Mouse (Mus musculus) heart, adult 2 months (tissue): ENCODE measurements at regions not wholly inside any gene's neighbourhood (a gene's known extent, or its start where the extent isn't known, plus 50 kb on each side); places are given as distances from the start of the nearest gene placed in this dataset.

ENCODE experiments used
- DNase-seq, 2 experiments: peaks; one replicate each; pipeline ENCODE4 v3.0.0; 2021
- H3K27ac ChIP-seq: fragments of 200-600 bp; 2 replicates; pipeline ENCODE4 v1.8.1; 2022
- H3K27me3 ChIP-seq: fragments of 200-500 bp; 2 replicates; pipeline ENCODE4 v1.6.1; 2012; ENCODE audit warnings: mild to moderate bottlenecking, low read length, inconsistent platforms, mixed read lengths; ENCODE audit not compliant: control insufficient read depth, insufficient read depth
- H3K36me3 ChIP-seq: fragments of 200-500 bp; 2 replicates; pipeline ENCODE4 v1.6.1; 2012; ENCODE audit warnings: low read length, inconsistent platforms; ENCODE audit not compliant: control insufficient read depth, insufficient read depth
- H3K4me1 ChIP-seq: fragments of 200-500 bp; 2 replicates; pipeline ENCODE4 v1.6.1; 2011; ENCODE audit warnings: low read length; ENCODE audit not compliant: control insufficient read depth, insufficient read depth
- H3K4me3 ChIP-seq: fragments of 200-600 bp; 2 replicates; pipeline ENCODE4 v1.8.1; 2022
- H3K79me2 ChIP-seq: fragments of 200-500 bp; replicated peaks from 2 replicates; pipeline ENCODE4 v1.6.1; 2012; ENCODE audit warnings: mild to moderate bottlenecking, inconsistent platforms, low read length, moderate library complexity, mixed read lengths; ENCODE audit not compliant: control insufficient read depth, insufficient read depth
- H3K9ac ChIP-seq: fragments of 200-500 bp; 2 replicates; pipeline ENCODE4 v1.6.1; 2012; ENCODE audit warnings: low read depth, mild to moderate bottlenecking, control low read depth, inconsistent platforms, low read length, mixed read lengths
- CTCF ChIP-seq: fragments of 200-600 bp; IDR thresholded peaks from 2 replicates; pipeline ENCODE4 v1.8.1; 2022; ENCODE audit warnings: antibody characterized with exemption, mild to moderate bottlenecking, moderate library complexity
- EP300 ChIP-seq: fragments of 200-500 bp; IDR thresholded peaks from 2 replicates; pipeline ENCODE4 v1.6.1; 2011; ENCODE audit warnings: low read depth, low read length, control low read depth; ENCODE audit not compliant: insufficient read depth
- POLR2A ChIP-seq: fragments of 200-500 bp; IDR thresholded peaks from 2 replicates; pipeline ENCODE4 v1.6.1; 2011; ENCODE audit warnings: mild to moderate bottlenecking, low read depth, low read length, control low read depth; ENCODE audit not compliant: insufficient read depth
- WGBS: fragments of 180-500 bp; shearing (Covaris S2); methylation state at CpG from one replicate; pipeline ENCODE4 v1.1.7; 2018; 5-methylcytosine and 5-hydroxymethylcytosine counted together
- intact Hi-C: fragments of 180-260 bp; cut with DNase I; formaldehyde crosslinking; loops from one replicate; pipeline ENCODE4 v1.15.1; 2025

GRCm38 (mm10) chr5:45084741-45085140, 285.3 kb upstream of the Ldb2 start:
- H3K79me2 ChIP-seq: no peaks in the 10 kb centered on the region
- H3K9ac ChIP-seq: no peak overlapping the region
- H3K36me3 ChIP-seq: no peaks in the 10 kb centered on the region
- no peak overlapping the region for H3K4me3 ChIP-seq
- DNase-seq: no peak
- intact Hi-C loops: no loop called here
- H3K27ac ChIP-seq: no peak overlapping the region
- H3K27me3 ChIP-seq: no peaks in the 10 kb centered on the region
- 89% methylated on average over 1 of the region's 1 CpGs for whole genome bisulfite sequencing
- no peaks in the 10 kb centered on the region for H3K4me1 ChIP-seq
- TF ChIP-seq POLR2A (no peak), CTCF (no peak), EP300 (no peak)

GRCm38 (mm10) chr5:45082601-45083000, 283.1 kb upstream of the Ldb2 start:
- no peak for TF ChIP-seq EP300
- TF ChIP-seq CTCF: no peak
- no peak for TF ChIP-seq POLR2A
- Histone ChIP-seq H3K27me3 (no peaks in the 10 kb centered on the region), H3K9ac (no peak overlapping the region), H3K27ac (no peak overlapping the region), H3K79me2 (no peaks in the 10 kb centered on the region), H3K4me1 (no peaks in the 10 kb centered on the region), H3K4me3 (no peak overlapping the region), H3K36me3 (no peaks in the 10 kb centered on the region)
- intact Hi-C loops: no loop called here
- DNase-seq: no peak

- 75% methylated on average over 4 of the region's 4 CpGs for WGBS
- intact Hi-C loops: no loop called here
- Histone ChIP-seq H3K27ac (no peak overlapping the region), H3K27me3 (no peaks in the 10 kb centered on the region), H3K36me3 (no peaks in the 10 kb centered on the region), H3K4me3 (no peak overlapping the region), H3K9ac (no peak overlapping the region), H3K79me2 (no peaks in the 10 kb centered on the region), H3K4me1 (no peaks in the 10 kb centered on the region)
- DNase-seq: no peak
- TF ChIP-seq POLR2A: no peak
- no peak for TF ChIP-seq CTCF
- TF ChIP-seq EP300: no peak
Observed at GRCm38 (mm10) chr5:45076347-45076890, 276.9 kb upstream of the Ldb2 start.

- no peak for TF ChIP-seq EP300
- TF ChIP-seq POLR2A: no peak
- no peak for TF ChIP-seq CTCF
- DNase-seq: no peak
- Histone ChIP-seq H3K4me3 (no peak overlapping the region), H3K79me2 (no peaks in the 10 kb centered on the region), H3K27me3 (no peaks in the 10 kb centered on the region), H3K36me3 (no peaks in the 10 kb centered on the region), H3K27ac (no peak overlapping the region), H3K9ac (no peak overlapping the region), H3K4me1 (no peaks in the 10 kb centered on the region)
- intact Hi-C loops: no loop called here
Observed at GRCm38 (mm10) chr5:45075195-45075594, 275.7 kb upstream of the Ldb2 start.

- WGBS: 74% methylated on average over 1 of the region's 1 CpGs
Observed at GRCm38 (mm10) chr5:45072529-45072928, 273.0 kb upstream of the Ldb2 start.

GRCm38 (mm10) chr5:45065917-45066699, 266.6 kb upstream of the Ldb2 start:
- no peaks in the 10 kb centered on the region for H3K4me1 ChIP-seq
- TF ChIP-seq EP300 (no peak), POLR2A (no peak), CTCF (no peak)
- 88% methylated on average over 8 of the region's 8 CpGs for WGBS
- no peaks in the 10 kb centered on the region for H3K79me2 ChIP-seq
- no peak overlapping the region for H3K9ac ChIP-seq
- intact Hi-C loops: no loop called here
- no peak overlapping the region for H3K27ac ChIP-seq
- no peaks in the 10 kb centered on the region for H3K27me3 ChIP-seq
- H3K36me3 ChIP-seq: no peaks in the 10 kb centered on the region
- no peak overlapping the region for H3K4me3 ChIP-seq
- DNase-seq: no peak

More at GRCm38 (mm10) chr5:45072529-45072928, 273.0 kb upstream of the Ldb2 start:
- Histone ChIP-seq H3K27me3 (no peaks in the 10 kb centered on the region), H3K36me3 (no peaks in the 10 kb centered on the region), H3K27ac (no peak overlapping the region), H3K79me2 (no peaks in the 10 kb centered on the region), H3K9ac (no peak overlapping the region), H3K4me3 (no peak overlapping the region), H3K4me1 (no peaks in the 10 kb centered on the region)
- TF ChIP-seq EP300 (no peak), POLR2A (no peak), CTCF (no peak)
- intact Hi-C loops: no loop called here
- no peak for DNase-seq
